Mouse (Mus musculus) hematopoietic stem cell, adult 5-6 weeks (primary cell): ENCODE results near the gene Cdk19. TPM values are rescaled to one million over a fixed set of nuclear protein-coding genes. Genes with fewer than 3 reads are reported as not detected.
A peak's percentile ranks its signal among the peaks of the same experiment; 100 is the strongest.
"Not testable (repeated sequence)": the region's sequence is repeated elsewhere in the genome, so short reads cannot be mapped to it uniquely, and the experiment has no call there.

Experiments
- ATAC-seq, 2 experiments: fragments of 125-278 bp in 1 of 2; replicated peaks in 1 of 2; 2 replicates each; pipeline ENCODE4 v1.8.0; 2016 to 2017; ENCODE audit warnings: inconsistent platforms in 2 of 2, mild to moderate bottlenecking in 2 of 2, moderate number of reproducible peaks in 2 of 2, low read depth in 1 of 2, moderate TSS enrichment in 1 of 2; ENCODE audit not compliant: low FRiP score in 2 of 2, poor library complexity in 2 of 2, severe bottlenecking in 2 of 2, insufficient read depth in 1 of 2, low TSS enrichment in 1 of 2
- total RNA-seq: library from RNA; stranded (forward); fragments of 172-1452, 232-1000 nt; gene quantifications from 2 replicates; pipeline ENCODE4 v1.2.3, GENCODE M21; 2017

The Cdk19 gene
- total RNA-seq, 1 experiment from 2014 or later: 83.1 TPM

- peak in 1 of 2 experiments; percentile 22; a peak in 1 of 4 replicates for ATAC-seq
Observed at GRCm38 (mm10) chr10:40421724-40422123, 82.4 kb downstream of the Cdk19 start.

- ATAC-seq: no peak
Observed at GRCm38 (mm10) chr10:40422696-40423095, 83.3 kb downstream of the Cdk19 start.

GRCm38 (mm10) chr10:40424428-40424827 lies 85.1 kb downstream of the Cdk19 start:
- not testable (repeated sequence) for ATAC-seq

GRCm38 (mm10) chr10:40425243-40426095 lies 86.1 kb downstream of the Cdk19 start:
- ATAC-seq: 0 out of 4 replicates have a peak, but pooled peaks of 1 of the 2 experiments have one; percentile 43

DNA sequence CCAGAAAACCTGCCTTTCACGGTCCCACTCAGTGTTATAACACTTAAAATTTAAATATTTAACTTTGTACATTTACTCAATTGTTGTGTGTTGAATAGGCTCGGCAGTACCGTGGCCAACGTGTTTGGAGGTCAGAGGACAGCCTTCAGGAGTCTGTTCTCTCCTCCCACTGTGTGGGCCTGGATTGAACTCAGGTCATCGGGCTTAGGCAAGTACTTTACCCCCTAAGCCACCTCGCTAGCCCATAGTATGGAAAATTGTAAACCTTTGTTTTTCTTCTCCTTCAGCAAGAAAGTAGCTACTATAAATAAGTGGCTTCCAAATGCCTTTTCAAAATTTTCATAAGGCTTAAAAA lies 86.7 kb downstream of the Cdk19 start:
- no peak for ATAC-seq

DNA sequence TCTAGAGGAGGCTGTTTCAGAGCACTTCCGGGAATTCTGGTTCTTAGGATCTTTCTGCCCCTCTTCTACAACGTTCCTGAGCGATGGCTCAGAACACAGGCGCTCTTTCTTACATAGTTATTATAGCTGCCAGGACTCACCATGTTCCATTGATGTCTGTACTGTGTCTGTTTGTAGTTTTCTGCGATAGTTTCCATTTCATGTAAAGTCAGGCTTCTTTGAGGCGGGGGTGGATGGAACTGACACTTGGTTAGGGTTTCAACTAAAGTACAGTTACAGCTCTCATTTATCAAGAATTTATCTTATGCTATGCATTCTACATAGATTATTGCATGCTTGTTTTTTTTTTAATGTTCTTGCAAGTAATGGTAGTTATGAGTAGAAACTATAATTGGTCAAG lies 89.3 kb downstream of the Cdk19 start:
- ATAC-seq: no peak

- no peak for ATAC-seq
Observed at GRCm38 (mm10) chr10:40429081-40429480, 89.7 kb downstream of the Cdk19 start.

- ATAC-seq: no peak
Observed at GRCm38 (mm10) chr10:40430209-40430608, 90.8 kb downstream of the Cdk19 start.

DNA sequence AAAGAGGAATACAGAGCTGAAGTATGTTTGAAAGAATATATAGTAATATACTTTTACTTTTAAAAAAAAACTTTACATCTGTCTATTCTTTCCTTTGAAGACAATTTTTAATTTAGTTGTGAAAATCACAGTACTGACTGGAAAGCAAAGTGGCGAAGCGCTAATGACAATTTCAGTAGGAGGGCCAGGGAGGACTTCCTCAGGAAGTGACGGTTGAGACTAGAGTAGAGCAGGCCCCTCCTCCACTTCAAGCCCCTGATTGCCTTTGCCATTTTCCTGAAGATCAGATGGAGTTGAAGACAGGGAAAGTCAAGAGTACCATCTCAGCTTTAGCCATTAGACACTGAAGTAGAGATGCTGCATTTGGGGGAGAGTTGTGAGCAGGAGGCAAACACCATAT lies 92.6 kb downstream of the Cdk19 start:
- 0 out of 4 replicates have a peak, but pooled peaks of 1 of the 2 experiments have one; percentile 27 for ATAC-seq

GRCm38 (mm10) chr10:40432375-40432774 lies 93.0 kb downstream of the Cdk19 start:
- no peak for ATAC-seq

DNA sequence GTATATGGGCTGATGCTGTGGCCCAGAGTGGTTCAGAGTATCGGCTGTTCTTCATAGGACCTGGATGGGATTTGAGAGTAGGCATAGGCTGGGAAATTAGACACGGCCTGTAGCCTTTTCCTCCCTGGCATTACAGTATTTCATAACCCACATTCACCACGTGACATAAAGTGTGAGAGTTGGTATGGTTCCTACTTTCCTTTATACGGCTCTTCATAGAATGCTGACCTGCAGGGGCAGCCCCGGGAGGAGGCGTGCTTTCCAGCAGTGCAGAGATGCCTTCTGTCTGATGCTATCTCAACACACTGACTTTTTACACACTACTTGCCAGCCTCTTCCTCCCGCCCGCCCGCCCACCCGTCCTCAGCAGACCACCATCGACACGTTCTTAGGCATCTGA lies 96.0 kb downstream of the Cdk19 start:
- ATAC-seq: no peak

DNA sequence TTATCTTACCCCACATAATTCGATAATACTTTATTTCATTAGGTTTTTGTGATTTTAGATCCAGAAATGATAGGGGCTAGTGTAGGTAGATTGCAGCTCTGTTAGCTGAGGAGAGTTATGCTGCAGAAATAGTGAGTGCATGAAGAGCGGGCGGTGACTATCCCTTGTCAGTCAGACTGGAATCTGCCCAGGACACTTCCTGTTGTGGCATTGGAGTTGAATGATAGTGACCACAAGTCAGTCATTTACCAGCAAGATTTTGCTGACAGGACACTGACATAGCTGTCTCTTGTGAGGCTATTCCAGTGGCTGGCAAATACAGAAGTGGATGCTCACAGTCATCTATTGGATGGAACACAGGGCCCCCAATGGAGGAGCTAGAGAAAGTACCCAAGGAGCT lies 97.8 kb downstream of the Cdk19 start:
- no peak for ATAC-seq

- no peak for ATAC-seq
Observed at GRCm38 (mm10) chr10:40440740-40441139, 101.4 kb downstream of the Cdk19 start.

DNA sequence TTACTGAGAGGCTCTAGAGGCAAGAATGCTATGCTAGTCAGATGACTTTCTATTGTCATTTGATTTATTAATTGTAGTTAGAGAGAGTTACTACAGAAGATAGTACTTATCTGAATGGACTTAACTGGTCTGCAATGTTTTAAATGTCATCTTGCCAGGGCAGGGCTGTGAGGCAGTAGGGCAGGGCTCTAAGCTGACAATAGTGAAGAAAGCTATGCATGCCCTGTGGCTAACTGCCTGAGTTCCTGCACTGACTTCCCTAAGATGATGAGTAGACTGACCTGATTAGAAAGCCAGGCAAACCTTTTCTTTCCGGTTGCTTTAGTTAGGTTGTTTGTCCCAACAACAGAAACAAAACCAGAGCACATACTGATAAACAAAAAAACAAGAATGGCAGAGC lies 102.7 kb downstream of the Cdk19 start:
- no peak for ATAC-seq

DNA sequence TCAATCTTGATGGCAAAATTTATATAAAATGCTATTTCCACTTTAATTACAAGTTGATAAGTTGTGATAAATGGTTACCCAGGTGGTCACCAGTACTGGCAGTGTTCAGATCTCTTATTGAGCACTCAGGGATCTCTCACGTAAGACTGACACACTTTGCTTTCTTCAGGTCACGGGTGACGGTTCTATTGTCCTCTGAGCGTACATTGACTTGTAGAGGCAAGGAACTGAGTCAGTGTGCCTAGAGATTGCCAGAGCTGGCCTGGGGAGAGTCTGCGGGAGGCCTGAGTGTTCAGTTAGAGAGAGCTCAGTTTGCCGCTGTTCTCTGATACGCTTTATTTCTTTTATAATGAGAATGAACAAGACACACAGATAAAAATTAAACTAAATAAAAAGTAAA lies 104.0 kb downstream of the Cdk19 start:
- no peak for ATAC-seq

GRCm38 (mm10) chr10:40443806-40444357 lies 104.5 kb downstream of the Cdk19 start:
- no peak for ATAC-seq

GRCm38 (mm10) chr10:40444586-40444985 lies 105.2 kb downstream of the Cdk19 start:
- ATAC-seq: no peak

- no peak for ATAC-seq
Observed at GRCm38 (mm10) chr10:40446088-40446604, 106.8 kb downstream of the Cdk19 start.
